Mouse (Mus musculus) heart, embryonic 10.5 days (tissue): ENCODE measurements at regions not wholly inside any gene's neighbourhood (a gene's known extent, or its start where the extent isn't known, plus 50 kb on each side); places are given as distances from the start of the nearest gene placed in this dataset.

Experiments used
- DNase-seq: peaks from one replicate; pipeline ENCODE4 v3.0.0-alpha.2; 2017; ENCODE audit warnings: low spot score
- H3K27ac ChIP-seq: fragments of 300-500 bp; sonication (generic); 2 replicates; pipeline ENCODE4 v1.5.1; 2016; ENCODE audit warnings: mild to moderate bottlenecking
- H3K27me3 ChIP-seq: fragments of 300-500 bp; sonication (generic); 2 replicates; pipeline ENCODE4 v1.6.1; 2016; ENCODE audit warnings: mild to moderate bottlenecking; ENCODE audit not compliant: poor library complexity, insufficient read depth, severe bottlenecking
- H3K36me3 ChIP-seq: fragments of 300-500 bp; sonication (generic); 2 replicates; pipeline ENCODE4 v1.6.1; 2016; ENCODE audit warnings: mild to moderate bottlenecking, moderate library complexity
- H3K4me1 ChIP-seq: fragments of 300-500 bp; sonication (generic); 2 replicates; pipeline ENCODE4 v1.6.1; 2016; ENCODE audit warnings: mild to moderate bottlenecking
- H3K4me3 ChIP-seq: fragments of 300-500 bp; sonication (generic); 2 replicates; pipeline ENCODE4 v1.5.1; 2016; ENCODE audit warnings: mild to moderate bottlenecking, moderate library complexity
- H3K9me3 ChIP-seq: fragments of 300-500 bp; sonication (generic); 2 replicates; pipeline ENCODE4 v1.6.1; 2016; ENCODE audit warnings: mild to moderate bottlenecking, moderate library complexity
- WGBS: fragments of 180-500 bp; shearing (Covaris S2); methylation state at CpG from one replicate; pipeline ENCODE4 v1.1.7; 2016; 5-methylcytosine and 5-hydroxymethylcytosine counted together

DNA sequence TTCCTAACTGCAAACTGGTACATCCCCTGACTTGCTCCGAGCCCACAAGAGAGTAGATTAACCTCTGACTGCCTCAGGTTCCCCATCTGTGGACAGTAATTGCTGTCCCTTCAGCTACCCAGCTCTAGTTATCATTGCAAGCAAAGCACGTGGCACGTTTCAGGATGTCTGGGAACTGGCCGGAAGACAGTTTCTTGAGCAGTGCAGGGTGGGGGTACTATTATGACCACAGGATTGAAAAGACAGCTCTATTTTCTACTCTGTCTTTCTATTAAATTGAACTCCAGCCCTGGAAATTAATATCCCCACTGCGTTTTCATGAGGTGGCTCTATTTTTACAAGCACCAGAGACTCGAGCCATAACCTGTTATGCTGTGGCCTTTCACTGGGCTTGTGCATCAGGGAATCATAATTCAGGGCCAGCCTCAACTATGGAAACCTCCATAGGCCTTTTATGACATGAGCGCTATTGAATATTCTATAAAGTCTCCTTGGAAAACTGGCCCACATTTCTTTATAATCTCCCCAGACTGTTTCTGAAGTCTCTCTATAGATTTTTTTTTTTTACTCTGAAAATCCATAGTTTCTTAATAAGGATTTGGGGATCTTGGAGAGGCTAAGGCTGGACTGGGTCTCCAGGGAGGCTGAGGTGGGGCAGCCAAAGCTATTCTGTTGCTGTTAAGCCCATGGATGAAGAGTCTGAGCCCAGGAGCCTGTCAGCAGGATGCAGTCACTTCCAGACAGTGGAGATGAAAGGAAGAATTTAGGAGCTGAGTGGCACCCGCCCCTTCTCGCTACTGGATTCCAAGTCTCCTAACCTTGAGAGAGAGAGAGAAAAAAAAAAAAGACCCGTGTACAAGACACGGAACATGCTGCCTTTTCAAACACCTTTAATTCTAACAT is 212.4 kb upstream of the Apob start:
- Histone ChIP-seq H3K4me1 (peaks cover 5% of the 10 kb centered on the region; the same call in 1 of the 2 replicates), H3K27ac (no peak overlapping the region), H3K9me3 (no peaks in the 10 kb centered on the region), H3K36me3 (no peaks in the 10 kb centered on the region), H3K4me3 (no peak overlapping the region), H3K27me3 (no peaks in the 10 kb centered on the region)
- WGBS = 70% methylated on average over 11 of the region's 11 CpGs
- DNase-seq = no peak

GRCm38 (mm10) chr12:7774127-7774526 is 203.3 kb upstream of the Apob start:
- Histone ChIP-seq H3K9me3 (no peaks in the 10 kb centered on the region), H3K4me3 (no peak overlapping the region), H3K36me3 (no peaks in the 10 kb centered on the region), H3K4me1 (peaks cover 14% of the 10 kb centered on the region), H3K27ac (no peak overlapping the region), H3K27me3 (no peaks in the 10 kb centered on the region)
- 28% methylated on average over 3 of the region's 3 CpGs for WGBS
- DNase-seq = peak; percentile 68

DNA sequence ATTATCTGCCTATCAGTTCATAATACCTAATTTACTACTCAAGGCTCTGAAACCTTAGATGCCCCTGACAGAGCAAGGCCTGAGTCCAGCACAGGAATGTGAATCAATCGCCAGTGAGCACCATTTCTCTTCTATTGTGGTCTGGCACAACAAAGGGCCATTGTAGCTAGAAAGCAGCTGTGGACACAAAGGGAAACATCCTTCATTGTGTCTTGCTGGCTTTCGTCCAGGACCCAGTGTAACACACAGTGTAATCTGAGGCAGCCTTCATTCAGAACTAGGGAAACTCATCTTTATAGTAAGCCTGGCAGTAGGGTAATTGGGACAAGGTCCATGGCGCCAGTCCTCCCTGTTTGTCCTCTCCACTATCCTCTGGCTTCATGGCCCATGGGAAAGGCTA is 201.1 kb upstream of the Apob start:
- Histone ChIP-seq H3K4me3 (no peak overlapping the region), H3K4me1 (peaks cover 14% of the 10 kb centered on the region), H3K9me3 (no peaks in the 10 kb centered on the region), H3K36me3 (no peaks in the 10 kb centered on the region), H3K27me3 (no peaks in the 10 kb centered on the region), H3K27ac (no peak overlapping the region)
- no peak for DNase-seq
- 81% methylated on average over 3 of the region's 3 CpGs for WGBS

- 52% methylated on average over 10 of the region's 10 CpGs for WGBS
- no peaks in the 10 kb centered on the region for H3K9me3 ChIP-seq
- H3K27me3 ChIP-seq = no peaks in the 10 kb centered on the region
- no peak overlapping the region for H3K4me3 ChIP-seq
- H3K4me1 ChIP-seq = peaks cover 14% of the 10 kb centered on the region
- peak; percentile 79 for DNase-seq
- no peak overlapping the region for H3K27ac ChIP-seq
- no peaks in the 10 kb centered on the region for H3K36me3 ChIP-seq
These were observed 200.0 kb upstream of the Apob start for GRCm38 (mm10) chr12:7777220-7778055.

- peaks cover 14% of the 10 kb centered on the region for H3K4me1 ChIP-seq
- 40% methylated on average over 6 of the region's 6 CpGs for WGBS
- H3K9me3 ChIP-seq = no peaks in the 10 kb centered on the region
- no peaks in the 10 kb centered on the region for H3K36me3 ChIP-seq
- H3K27ac ChIP-seq = no peak overlapping the region
- no peaks in the 10 kb centered on the region for H3K27me3 ChIP-seq
- H3K4me3 ChIP-seq = no peak overlapping the region
- peak; percentile 68 for DNase-seq
These were observed 199.4 kb upstream of the Apob start for GRCm38 (mm10) chr12:7778056-7778440.

DNA sequence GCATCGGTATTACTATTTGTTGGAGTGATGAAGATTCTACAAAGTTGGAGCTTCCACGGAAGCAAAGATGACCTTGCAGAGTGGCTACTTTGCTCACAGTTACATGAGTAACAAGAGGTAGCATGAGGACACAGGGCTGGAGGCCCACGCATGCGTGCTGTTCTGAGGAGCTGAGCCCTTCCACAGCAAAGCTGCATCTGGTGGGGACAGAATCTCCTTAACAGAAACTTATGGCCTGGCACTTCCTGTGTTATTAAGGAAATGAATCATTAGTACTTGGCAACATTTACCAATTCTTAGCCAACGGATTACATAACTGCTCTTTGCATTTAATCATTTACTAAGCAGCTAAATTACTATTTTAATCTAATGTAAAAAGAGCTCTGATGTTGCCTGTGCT is 160.8 kb upstream of the Apob start:
- Histone ChIP-seq H3K36me3 (no peaks in the 10 kb centered on the region), H3K4me3 (no peak overlapping the region), H3K27ac (no peak overlapping the region), H3K9me3 (no peaks in the 10 kb centered on the region), H3K27me3 (no peaks in the 10 kb centered on the region), H3K4me1 (no peaks in the 10 kb centered on the region)
- 88% methylated on average over 5 of the region's 5 CpGs for WGBS
- no peak for DNase-seq

DNA sequence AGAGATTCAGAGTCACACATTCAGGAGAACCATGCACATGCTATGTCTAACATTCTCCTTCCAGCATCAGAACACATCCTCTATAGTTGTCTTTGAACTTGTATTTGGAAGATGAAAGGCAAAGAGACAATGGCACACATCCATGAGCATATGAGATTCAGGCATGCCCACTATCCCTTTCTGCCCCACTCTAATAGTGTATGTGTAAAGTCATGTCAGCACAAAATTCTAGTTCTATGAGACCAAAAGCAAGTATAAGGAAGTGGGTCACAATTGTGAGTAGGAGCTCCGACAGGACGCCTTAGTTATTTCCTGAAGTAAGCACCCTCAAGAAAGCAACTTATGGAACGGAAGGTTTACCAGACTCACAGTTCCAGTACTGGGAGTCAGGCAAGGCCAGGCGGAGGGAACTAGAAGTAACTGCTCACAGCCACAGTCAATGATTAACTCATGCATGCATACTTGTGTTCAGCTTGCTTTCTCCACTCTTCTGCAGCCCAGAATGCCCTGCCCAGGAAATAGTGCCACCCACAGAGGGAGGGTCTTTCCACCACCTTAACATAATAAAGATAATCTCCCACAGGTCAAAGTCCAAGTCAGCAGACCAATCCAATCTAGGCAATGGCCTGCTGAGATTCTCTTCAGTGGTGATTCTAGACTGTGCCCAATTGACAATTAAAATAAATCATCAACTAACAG is 157.3 kb upstream of the Apob start:
- Histone ChIP-seq H3K36me3 (no peaks in the 10 kb centered on the region), H3K4me1 (no peaks in the 10 kb centered on the region), H3K9me3 (0 out of 2 replicates have a peak, but pooled peaks cover under 1% of the 10 kb centered on the region), H3K27me3 (no peaks in the 10 kb centered on the region), H3K4me3 (no peak overlapping the region), H3K27ac (no peak overlapping the region)
- no peak for DNase-seq
- 87% methylated on average over 4 of the region's 4 CpGs for WGBS

GRCm38 (mm10) chr12:7820718-7821117 is 156.7 kb upstream of the Apob start:
- H3K9me3 ChIP-seq = 0 out of 2 replicates have a peak, but pooled peaks cover 2% of the 10 kb centered on the region
- H3K27ac ChIP-seq = no peak overlapping the region
- no peaks in the 10 kb centered on the region for H3K27me3 ChIP-seq
- 79% methylated on average over 2 of the region's 2 CpGs for WGBS
- H3K36me3 ChIP-seq = no peaks in the 10 kb centered on the region
- no peaks in the 10 kb centered on the region for H3K4me1 ChIP-seq
- no peak for DNase-seq
- no peak overlapping the region for H3K4me3 ChIP-seq

- Histone ChIP-seq H3K27me3 (no peaks in the 10 kb centered on the region), H3K4me1 (no peaks in the 10 kb centered on the region), H3K9me3 (no peaks in the 10 kb centered on the region), H3K27ac (no peak overlapping the region), H3K4me3 (no peak overlapping the region), H3K36me3 (no peaks in the 10 kb centered on the region)
- WGBS = 76% methylated on average over 3 of the region's 3 CpGs
- no peak for DNase-seq
These were observed 141.7 kb upstream of the Apob start for GRCm38 (mm10) chr12:7835731-7836130.

GRCm38 (mm10) chr12:7853876-7854275 is 123.6 kb upstream of the Apob start:
- DNase-seq = no peak

GRCm38 (mm10) chr12:7855683-7856082 is 121.8 kb upstream of the Apob start:
- Histone ChIP-seq H3K36me3 (no peaks in the 10 kb centered on the region), H3K27me3 (no peaks in the 10 kb centered on the region), H3K27ac (no peak overlapping the region), H3K9me3 (no peaks in the 10 kb centered on the region), H3K4me1 (no peaks in the 10 kb centered on the region), H3K4me3 (no peak overlapping the region)
- no peak for DNase-seq
- WGBS = 89% methylated on average over 2 of the region's 2 CpGs

More at GRCm38 (mm10) chr12:7853876-7854275, 123.6 kb upstream of the Apob start:
- Histone ChIP-seq H3K4me3 (no peak overlapping the region), H3K9me3 (no peaks in the 10 kb centered on the region), H3K27me3 (no peaks in the 10 kb centered on the region), H3K27ac (no peak overlapping the region), H3K4me1 (no peaks in the 10 kb centered on the region), H3K36me3 (no peaks in the 10 kb centered on the region)
- WGBS = 74% methylated on average over 2 of the region's 2 CpGs

DNA sequence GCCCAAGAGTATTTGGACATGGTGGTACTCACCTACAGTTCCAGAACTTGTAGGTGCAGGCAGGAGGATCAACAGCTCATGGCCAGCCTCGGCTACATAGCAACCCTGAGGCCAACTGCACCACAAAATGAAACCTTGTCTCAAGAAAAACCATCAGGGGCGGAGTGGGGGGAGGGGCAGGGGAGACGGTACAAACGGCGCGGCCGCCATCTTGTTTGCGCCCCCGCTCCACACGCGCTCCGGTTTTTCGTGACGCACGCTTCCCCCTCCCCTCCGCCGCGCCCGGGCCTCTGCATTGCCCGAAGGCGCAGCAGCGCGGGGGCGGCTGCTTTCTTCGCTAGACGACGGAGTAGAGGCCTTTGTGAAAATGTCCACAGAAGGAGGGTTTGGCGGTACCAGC is 117.9 kb upstream of the Apob start:
- DNase-seq = no peak
- WGBS = 73% methylated on average over 28 of the region's 28 CpGs
- no peaks in the 10 kb centered on the region for H3K9me3 ChIP-seq

More for the DNA sequence above, 117.9 kb upstream of the Apob start:
- H3K4me1 ChIP-seq = no peaks in the 10 kb centered on the region
- no peak overlapping the region for H3K27ac ChIP-seq
- no peaks in the 10 kb centered on the region for H3K36me3 ChIP-seq
- no peaks in the 10 kb centered on the region for H3K27me3 ChIP-seq
- H3K4me3 ChIP-seq = no peak overlapping the region
